Mouse (Mus musculus) embryonic facial prominence, embryonic 13.5 days (tissue): ENCODE results near the gene Gdpd1. TPM values are rescaled to one million over a fixed set of nuclear protein-coding genes. Genes with fewer than 3 reads are reported as not detected.
"Not testable (repeated sequence)": the region's sequence is repeated elsewhere in the genome, so short reads cannot be mapped to it uniquely, and the experiment has no call there.

ENCODE experiments used
- ATAC-seq: fragments of 200-750 bp; cut with Nextera tagmentation; 2 replicates; pipeline ENCODE4 v1.8.0; 2017; ENCODE audit warnings: low read depth; ENCODE audit not compliant: insufficient number of reproducible peaks, insufficient read depth, low FRiP score, low TSS enrichment
- H3K27ac ChIP-seq: fragments of 300-500 bp; sonication (generic); 2 replicates; pipeline ENCODE4 v1.5.1; 2015; ENCODE audit warnings: moderate library complexity, mild to moderate bottlenecking, inconsistent platforms
- H3K27me3 ChIP-seq: fragments of 300-500 bp; sonication (generic); 2 replicates; pipeline ENCODE4 v1.6.1; 2015; ENCODE audit warnings: mild to moderate bottlenecking, inconsistent platforms
- H3K36me3 ChIP-seq: fragments of 300-500 bp; sonication (generic); 2 replicates; pipeline ENCODE4 v1.6.1; 2015; ENCODE audit warnings: mild to moderate bottlenecking, inconsistent platforms
- H3K4me1 ChIP-seq: fragments of 300-500 bp; sonication (generic); 2 replicates; pipeline ENCODE4 v1.6.1; 2015; ENCODE audit warnings: inconsistent platforms
- H3K4me2 ChIP-seq: fragments of 300-500 bp; sonication (generic); 2 replicates; pipeline ENCODE4 v1.6.1; 2015; ENCODE audit warnings: moderate library complexity, mild to moderate bottlenecking, inconsistent platforms
- H3K4me3 ChIP-seq: fragments of 300-500 bp; sonication (generic); 2 replicates; pipeline ENCODE4 v1.5.1; 2015; ENCODE audit warnings: mild to moderate bottlenecking, inconsistent platforms
- H3K9ac ChIP-seq: fragments of 300-500 bp; sonication (generic); 2 replicates; pipeline ENCODE4 v1.6.1; 2015; ENCODE audit warnings: mild to moderate bottlenecking, inconsistent platforms
- H3K9me3 ChIP-seq: fragments of 300-500 bp; sonication (generic); 2 replicates; pipeline ENCODE4 v1.6.1; 2016; ENCODE audit warnings: inconsistent platforms
- WGBS: fragments of 180-500 bp; shearing (Covaris S2); methylation state at CpG from one replicate; pipeline ENCODE4 v1.1.7; 2015; ENCODE audit warnings: mixed read lengths; 5-methylcytosine and 5-hydroxymethylcytosine counted together
- polyA plus RNA-seq: library from polyadenylated mRNA; unstranded; fragments of >200 nt; fragmentation: Nextera tagmentation; extraction: Ambion mirVana; gene quantifications from 2 replicates; pipeline ENCODE4 v1.2.1, GENCODE M21; 2015

The Gdpd1 gene
- polyA plus RNA-seq, 1 experiment from 2014 or later, result 22.7 TPM

GRCm38 (mm10) chr11:87023240-87023639, 50.6 kb downstream of the Gdpd1 start:
- H3K27me3 ChIP-seq, H3K4me2 ChIP-seq, H3K27ac ChIP-seq, ATAC-seq, H3K36me3 ChIP-seq, H3K9ac ChIP-seq, H3K4me1 ChIP-seq, H3K4me3 ChIP-seq, H3K9me3 ChIP-seq: not testable (repeated sequence)
- 63% methylated on average over 8 of the region's 8 CpGs for WGBS

- no peak for ATAC-seq
- WGBS, result 70% methylated on average over 4 of the region's 4 CpGs
These were observed 51.1 kb downstream of the Gdpd1 start for GRCm38 (mm10) chr11:87022765-87023164.

GRCm38 (mm10) chr11:87021551-87021950, 52.3 kb downstream of the Gdpd1 start:
- Histone ChIP-seq H3K4me1 (no peaks in the 10 kb centered on the region), H3K9me3 (no peaks in the 10 kb centered on the region), H3K4me3 (no peak overlapping the region), H3K36me3 (no peaks in the 10 kb centered on the region), H3K27ac (no peak overlapping the region), H3K27me3 (no peaks in the 10 kb centered on the region), H3K4me2 (no peak overlapping the region), H3K9ac (no peak overlapping the region)
- no peak for ATAC-seq

More at GRCm38 (mm10) chr11:87022765-87023164, 51.1 kb downstream of the Gdpd1 start:
- no peaks in the 10 kb centered on the region for H3K27me3 ChIP-seq
- no peaks in the 10 kb centered on the region for H3K9me3 ChIP-seq
- H3K4me3 ChIP-seq, result no peak overlapping the region
- no peaks in the 10 kb centered on the region for H3K36me3 ChIP-seq
- H3K4me1 ChIP-seq, result no peaks in the 10 kb centered on the region
- no peak overlapping the region for H3K27ac ChIP-seq
- H3K9ac ChIP-seq, result no peak overlapping the region
- H3K4me2 ChIP-seq, result no peak overlapping the region

- no peak for ATAC-seq
- Histone ChIP-seq H3K27ac (no peak overlapping the region), H3K4me1 (no peaks in the 10 kb centered on the region), H3K36me3 (no peaks in the 10 kb centered on the region), H3K9ac (no peak overlapping the region), H3K4me3 (no peak overlapping the region), H3K27me3 (no peaks in the 10 kb centered on the region), H3K4me2 (no peak overlapping the region), H3K9me3 (no peaks in the 10 kb centered on the region)
- WGBS, result 79% methylated on average over 5 of the region's 5 CpGs
These were observed 53.4 kb downstream of the Gdpd1 start for GRCm38 (mm10) chr11:87020449-87020848.

- H3K27me3 ChIP-seq, result no peaks in the 10 kb centered on the region
- H3K27ac ChIP-seq, result no peak overlapping the region
- no peak overlapping the region for H3K9ac ChIP-seq
- no peaks in the 10 kb centered on the region for H3K4me1 ChIP-seq
- WGBS, result 89% methylated on average over 8 of the region's 8 CpGs
- no peaks in the 10 kb centered on the region for H3K36me3 ChIP-seq
- no peak overlapping the region for H3K4me3 ChIP-seq
- no peak overlapping the region for H3K4me2 ChIP-seq
- ATAC-seq, result no peak
- no peaks in the 10 kb centered on the region for H3K9me3 ChIP-seq
These were observed 54.4 kb downstream of the Gdpd1 start for GRCm38 (mm10) chr11:87019431-87019830.

- no peak overlapping the region for H3K9ac ChIP-seq
- 55% methylated on average over 4 of the region's 4 CpGs for WGBS
- no peak for ATAC-seq
These were observed 55.8 kb downstream of the Gdpd1 start for GRCm38 (mm10) chr11:87018081-87018480.

GRCm38 (mm10) chr11:87015691-87016090, 58.2 kb downstream of the Gdpd1 start:
- WGBS, result 62% methylated on average over 3 of the region's 3 CpGs
- Histone ChIP-seq H3K9me3 (no peaks in the 10 kb centered on the region), H3K4me3 (no peak overlapping the region)

More at GRCm38 (mm10) chr11:87018081-87018480, 55.8 kb downstream of the Gdpd1 start:
- Histone ChIP-seq H3K27ac (no peak overlapping the region), H3K4me3 (no peak overlapping the region), H3K9me3 (no peaks in the 10 kb centered on the region), H3K4me2 (no peak overlapping the region), H3K36me3 (no peaks in the 10 kb centered on the region), H3K4me1 (no peaks in the 10 kb centered on the region), H3K27me3 (no peaks in the 10 kb centered on the region)

GRCm38 (mm10) chr11:87010476-87010875, 63.4 kb downstream of the Gdpd1 start:
- no peak for ATAC-seq
- no peaks in the 10 kb centered on the region for H3K9me3 ChIP-seq
- H3K4me1 ChIP-seq, result peaks cover 15% of the 10 kb centered on the region
- H3K4me2 ChIP-seq, result no peak overlapping the region
- no peak overlapping the region for H3K27ac ChIP-seq
- H3K27me3 ChIP-seq, result no peaks in the 10 kb centered on the region
- no peaks in the 10 kb centered on the region for H3K36me3 ChIP-seq
- WGBS, result 16% methylated on average over 9 of the region's 9 CpGs
- H3K4me3 ChIP-seq, result no peak overlapping the region
- H3K9ac ChIP-seq, result no peak overlapping the region

More at GRCm38 (mm10) chr11:87015691-87016090, 58.2 kb downstream of the Gdpd1 start:
- Histone ChIP-seq H3K36me3 (no peaks in the 10 kb centered on the region), H3K4me1 (no peaks in the 10 kb centered on the region), H3K27ac (no peak overlapping the region), H3K27me3 (no peaks in the 10 kb centered on the region), H3K9ac (no peak overlapping the region), H3K4me2 (no peak overlapping the region)
- ATAC-seq, result no peak

- H3K27me3 ChIP-seq, result no peaks in the 10 kb centered on the region
- 15% methylated on average over 8 of the region's 8 CpGs for WGBS
- H3K9ac ChIP-seq, result no peak overlapping the region
- H3K9me3 ChIP-seq, result no peaks in the 10 kb centered on the region
- 0 out of 2 replicates have a peak, but pooled peaks have one; percentile 32 for ATAC-seq
- peak overlapping the region; percentile 78 for H3K27ac ChIP-seq
- no peak overlapping the region for H3K4me3 ChIP-seq
- no peaks in the 10 kb centered on the region for H3K36me3 ChIP-seq
- peaks cover 20% of the 10 kb centered on the region for H3K4me1 ChIP-seq
- no peak overlapping the region for H3K4me2 ChIP-seq
These were observed 66.5 kb downstream of the Gdpd1 start for GRCm38 (mm10) chr11:87007371-87007770.

- Histone ChIP-seq H3K4me3 (no peak overlapping the region), H3K4me2 (no peak overlapping the region), H3K36me3 (no peaks in the 10 kb centered on the region), H3K9ac (0 out of 2 replicates have a peak overlapping the region, but pooled peaks have one; percentile 6), H3K27ac (peak overlapping the region; percentile 77), H3K27me3 (no peaks in the 10 kb centered on the region), H3K9me3 (no peaks in the 10 kb centered on the region), H3K4me1 (peaks cover 20% of the 10 kb centered on the region)
- ATAC-seq, result no peak
- WGBS, result 37% methylated on average over 12 of the region's 12 CpGs
These were observed 68.7 kb downstream of the Gdpd1 start for GRCm38 (mm10) chr11:87004960-87005755.

- Histone ChIP-seq H3K4me2 (no peak overlapping the region), H3K9ac (no peak overlapping the region), H3K36me3 (no peaks in the 10 kb centered on the region), H3K4me3 (no peak overlapping the region), H3K4me1 (peaks cover 11% of the 10 kb centered on the region), H3K9me3 (no peaks in the 10 kb centered on the region), H3K27ac (no peak overlapping the region), H3K27me3 (no peaks in the 10 kb centered on the region)
- ATAC-seq, result no peak
- WGBS, result 73% methylated on average over 10 of the region's 10 CpGs
These were observed 71.6 kb downstream of the Gdpd1 start for GRCm38 (mm10) chr11:87002078-87002829.

GRCm38 (mm10) chr11:87001217-87001616, 72.6 kb downstream of the Gdpd1 start:
- Histone ChIP-seq H3K27ac (no peak overlapping the region), H3K27me3 (no peaks in the 10 kb centered on the region), H3K4me3 (no peak overlapping the region), H3K9me3 (no peaks in the 10 kb centered on the region), H3K36me3 (no peaks in the 10 kb centered on the region), H3K4me2 (no peak overlapping the region), H3K9ac (no peak overlapping the region), H3K4me1 (peaks cover 6% of the 10 kb centered on the region; the same call in 1 of the 2 replicates)
- no peak for ATAC-seq
- 83% methylated on average over 8 of the region's 8 CpGs for WGBS
